Mouse (Mus musculus) lung, embryonic 15.5 days (tissue): Measurements from ENCODE around the gene Espn. TPM values are rescaled to one million over a fixed set of nuclear protein-coding genes. Genes with fewer than 3 reads are reported as not detected.

Source experiments
- ATAC-seq: fragments of 200-750 bp; cut with Nextera tagmentation; 2 replicates; pipeline ENCODE4 v1.8.0; 2017; ENCODE audit warnings: moderate number of reproducible peaks, borderline replicate concordance; ENCODE audit not compliant: low FRiP score, low TSS enrichment; ENCODE audit errors: extremely low read depth
- H3K27ac ChIP-seq: fragments of 300-500 bp; sonication (generic); 2 replicates; pipeline ENCODE4 v1.5.1; 2015; ENCODE audit warnings: moderate library complexity, mild to moderate bottlenecking, inconsistent platforms
- H3K27me3 ChIP-seq: fragments of 300-500 bp; sonication (generic); 2 replicates; pipeline ENCODE4 v1.6.1; 2015; ENCODE audit warnings: inconsistent platforms
- H3K36me3 ChIP-seq: fragments of 300-500 bp; sonication (generic); 2 replicates; pipeline ENCODE4 v1.6.1; 2015; ENCODE audit warnings: inconsistent platforms
- H3K4me1 ChIP-seq: fragments of 300-500 bp; sonication (generic); 2 replicates; pipeline ENCODE4 v1.6.1; 2015; ENCODE audit warnings: inconsistent platforms
- H3K4me2 ChIP-seq: fragments of 300-500 bp; sonication (generic); 2 replicates; pipeline ENCODE4 v1.6.1; 2015; ENCODE audit warnings: inconsistent platforms, mild to moderate bottlenecking, moderate library complexity
- H3K4me3 ChIP-seq: fragments of 300-500 bp; sonication (generic); 2 replicates; pipeline ENCODE4 v1.5.1; 2015; ENCODE audit warnings: mild to moderate bottlenecking, inconsistent platforms
- H3K9ac ChIP-seq: fragments of 300-500 bp; sonication (generic); 2 replicates; pipeline ENCODE4 v1.6.1; 2015; ENCODE audit warnings: inconsistent platforms
- H3K9me3 ChIP-seq: fragments of 300-500 bp; sonication (generic); 2 replicates; pipeline ENCODE4 v1.6.1; 2016; ENCODE audit warnings: inconsistent platforms
- WGBS: fragments of 180-500 bp; shearing (Covaris S2); methylation state at CpG from one replicate; pipeline ENCODE4 v1.1.7; 2015; 5-methylcytosine and 5-hydroxymethylcytosine counted together
- polyA plus RNA-seq: library from polyadenylated mRNA; unstranded; fragments of >200 nt; fragmentation: Nextera tagmentation; extraction: Ambion mirVana; gene quantifications from 2 replicates; pipeline ENCODE4 v1.2.1, GENCODE M21; 2015

Espn gene
- polyA plus RNA-seq, 1 experiment from 2014 or later, result 11.4 TPM

DNA sequence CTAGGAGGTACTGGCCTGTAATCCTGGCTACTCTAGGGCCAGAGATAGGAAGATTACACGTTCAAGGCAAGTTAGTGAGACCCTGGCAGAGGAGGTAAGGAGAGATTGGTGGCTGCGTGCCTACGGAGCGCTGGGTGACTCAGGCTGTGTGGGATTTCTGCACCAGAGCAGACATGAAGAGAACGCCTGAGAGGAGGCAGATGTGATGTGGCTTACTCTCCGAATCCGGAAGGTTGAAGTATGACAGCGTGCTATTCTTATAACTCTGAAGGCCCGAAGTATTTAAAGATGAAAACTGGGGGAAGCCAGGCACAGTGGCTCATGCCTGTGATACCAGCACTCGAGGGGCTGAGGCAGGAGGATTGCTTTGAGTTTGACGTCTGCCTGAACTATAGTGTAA is 51.6 kb downstream of the Espn start:
- Histone ChIP-seq H3K9ac (no peak overlapping the region), H3K9me3 (no peaks in the 10 kb centered on the region), H3K27ac (peak overlapping the region; percentile 46), H3K4me1 (peaks cover 46% of the 10 kb centered on the region), H3K36me3 (peaks cover 30% of the 10 kb centered on the region), H3K4me3 (no peak overlapping the region), H3K27me3 (no peaks in the 10 kb centered on the region), H3K4me2 (peak overlapping the region; percentile 9; the same call in 1 of the 2 replicates)
- WGBS, result 70% methylated on average over 11 of the region's 11 CpGs
- no peak for ATAC-seq

- Histone ChIP-seq H3K4me3 (peak overlapping the region; percentile 35), H3K27me3 (no peaks in the 10 kb centered on the region), H3K9me3 (no peaks in the 10 kb centered on the region), H3K4me1 (peaks cover 47% of the 10 kb centered on the region), H3K36me3 (peaks cover 11% of the 10 kb centered on the region), H3K27ac (peak overlapping the region; percentile 65), H3K4me2 (peak overlapping the region; percentile 44), H3K9ac (peak overlapping the region; percentile 7; the same call in 1 of the 2 replicates)
- WGBS, result 30% methylated on average over 11 of the region's 11 CpGs
- peak; percentile 27; the same call in 1 of the 2 replicates for ATAC-seq
These were observed 54.0 kb downstream of the Espn start for GRCm38 (mm10) chr4:152097911-152098799.

DNA sequence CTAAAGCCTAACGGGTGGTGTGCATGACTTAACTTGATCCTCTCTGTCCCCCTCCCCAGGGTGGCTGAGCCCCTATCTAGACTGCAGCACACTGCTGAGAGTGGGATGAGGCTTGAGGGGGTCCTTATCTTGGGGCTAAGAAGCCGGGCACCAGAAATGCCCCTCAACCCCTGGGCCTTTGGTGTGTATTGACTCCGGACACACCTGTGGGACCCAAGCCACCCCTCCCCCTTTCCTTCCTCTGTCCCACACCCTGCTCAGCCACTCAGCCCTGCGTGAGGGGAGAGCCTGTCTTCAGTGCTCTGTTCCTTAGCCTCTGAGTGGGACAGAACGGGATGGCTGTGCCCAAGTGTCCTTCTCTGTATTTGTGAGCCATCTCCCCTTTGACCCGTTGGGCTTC is 55.2 kb downstream of the Espn start:
- peak overlapping the region; percentile 65 for H3K27ac ChIP-seq
- H3K9me3 ChIP-seq, result no peaks in the 10 kb centered on the region
- peak; percentile 28 for ATAC-seq
- peak overlapping the region; percentile 17; the same call in 1 of the 2 replicates for H3K9ac ChIP-seq
- peak overlapping the region; percentile 44 for H3K4me2 ChIP-seq
- WGBS, result 45% methylated on average over 6 of the region's 6 CpGs
- no peaks in the 10 kb centered on the region for H3K27me3 ChIP-seq
- H3K36me3 ChIP-seq, result peaks cover under 1% of the 10 kb centered on the region; the same call in 1 of the 2 replicates
- peaks cover 42% of the 10 kb centered on the region for H3K4me1 ChIP-seq
- H3K4me3 ChIP-seq, result peak overlapping the region; percentile 35

GRCm38 (mm10) chr4:152095937-152096910 is 55.9 kb downstream of the Espn start:
- no peaks in the 10 kb centered on the region for H3K9me3 ChIP-seq
- H3K4me2 ChIP-seq, result peak overlapping the region; percentile 44
- peak overlapping the region; percentile 35 for H3K4me3 ChIP-seq
- no peaks in the 10 kb centered on the region for H3K36me3 ChIP-seq
- WGBS, result 33% methylated on average over 27 of the region's 27 CpGs
- peaks cover 36% of the 10 kb centered on the region for H3K4me1 ChIP-seq
- ATAC-seq, result peak; percentile 17; the same call in 1 of the 2 replicates
- H3K27ac ChIP-seq, result peak overlapping the region; percentile 65
- H3K27me3 ChIP-seq, result no peaks in the 10 kb centered on the region
- peak overlapping the region; percentile 17; the same call in 1 of the 2 replicates for H3K9ac ChIP-seq

DNA sequence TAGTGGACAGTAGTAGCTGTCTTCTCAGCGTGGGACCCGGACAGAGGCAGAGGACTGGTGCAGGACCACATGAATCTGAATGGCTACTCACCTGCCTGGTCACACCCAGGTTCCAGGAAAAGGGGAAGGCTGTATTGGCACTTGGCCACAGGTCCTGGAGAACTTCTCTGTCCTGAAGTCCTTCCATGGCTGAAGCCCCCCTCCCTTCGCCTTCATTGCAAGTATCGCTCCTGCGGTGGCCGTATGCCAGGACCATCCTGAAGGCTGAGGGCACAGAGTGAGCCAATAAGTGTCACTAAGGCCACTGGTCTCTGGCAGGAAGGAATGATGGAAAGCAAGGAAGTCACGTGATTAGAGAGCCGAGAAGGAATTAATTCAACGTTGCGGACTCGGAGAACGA is 57.9 kb downstream of the Espn start:
- no peak for ATAC-seq
- no peak overlapping the region for H3K9ac ChIP-seq
- no peak overlapping the region for H3K4me3 ChIP-seq
- H3K27ac ChIP-seq, result no peak overlapping the region
- H3K4me2 ChIP-seq, result no peak overlapping the region
- 79% methylated on average over 12 of the region's 12 CpGs for WGBS
- peaks cover 28% of the 10 kb centered on the region for H3K4me1 ChIP-seq
- H3K36me3 ChIP-seq, result no peaks in the 10 kb centered on the region
- no peaks in the 10 kb centered on the region for H3K9me3 ChIP-seq
- H3K27me3 ChIP-seq, result no peaks in the 10 kb centered on the region

GRCm38 (mm10) chr4:152092751-152093293 is 59.3 kb downstream of the Espn start:
- Histone ChIP-seq H3K9me3 (no peaks in the 10 kb centered on the region), H3K27ac (no peak overlapping the region), H3K27me3 (no peaks in the 10 kb centered on the region), H3K9ac (no peak overlapping the region), H3K36me3 (0 out of 2 replicates have a peak, but pooled peaks cover 4% of the 10 kb centered on the region), H3K4me1 (peaks cover 31% of the 10 kb centered on the region), H3K4me3 (no peak overlapping the region), H3K4me2 (no peak overlapping the region)
- WGBS, result 69% methylated on average over 8 of the region's 8 CpGs
- ATAC-seq, result no peak; the same call in 1 of the 2 replicates

GRCm38 (mm10) chr4:152090191-152090590 is 62.0 kb downstream of the Espn start:
- no peak overlapping the region for H3K27ac ChIP-seq
- H3K4me3 ChIP-seq, result no peak overlapping the region
- 0 out of 2 replicates have a peak, but pooled peaks cover 4% of the 10 kb centered on the region for H3K36me3 ChIP-seq
- no peaks in the 10 kb centered on the region for H3K9me3 ChIP-seq
- peaks cover 19% of the 10 kb centered on the region for H3K4me1 ChIP-seq
- no peak overlapping the region for H3K4me2 ChIP-seq
- no peaks in the 10 kb centered on the region for H3K27me3 ChIP-seq
- no peak for ATAC-seq
- 78% methylated on average over 9 of the region's 9 CpGs for WGBS
- no peak overlapping the region for H3K9ac ChIP-seq

DNA sequence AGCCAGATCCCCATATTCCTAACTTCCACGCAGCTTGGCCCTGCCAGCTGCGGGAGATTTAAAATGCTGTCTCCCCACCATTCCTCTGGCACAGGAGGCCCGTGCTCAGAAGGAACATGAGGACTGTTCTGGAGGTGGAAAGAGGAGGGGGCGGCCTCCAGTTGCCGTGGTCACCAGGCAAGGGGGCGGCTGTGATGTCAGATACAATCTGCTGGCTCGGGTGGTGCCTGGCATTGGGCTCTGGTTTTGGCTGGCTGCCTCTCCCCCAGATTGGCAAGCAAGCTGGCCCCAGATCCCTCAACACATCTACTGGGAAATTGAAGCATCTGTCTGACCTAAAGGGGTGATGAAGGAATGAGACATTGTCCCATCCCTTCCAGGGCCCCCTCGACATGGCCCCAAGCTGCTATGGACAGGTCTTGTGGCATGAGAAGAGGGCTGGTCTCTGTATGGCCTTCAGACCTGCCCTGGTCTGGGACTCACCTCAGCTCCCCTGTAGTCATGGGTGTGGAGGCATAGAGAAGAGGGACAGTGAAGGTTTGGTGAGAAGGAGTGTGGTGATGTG is 63.5 kb downstream of the Espn start:
- H3K4me2 ChIP-seq, result 0 out of 2 replicates have a peak overlapping the region, but pooled peaks have one; percentile 13
- H3K27ac ChIP-seq, result no peak overlapping the region
- no peak for ATAC-seq
- peaks cover 19% of the 10 kb centered on the region for H3K4me1 ChIP-seq
- H3K9ac ChIP-seq, result 0 out of 2 replicates have a peak overlapping the region, but pooled peaks have one; percentile 93
- 56% methylated on average over 8 of the region's 8 CpGs for WGBS
- H3K4me3 ChIP-seq, result no peak overlapping the region
- no peaks in the 10 kb centered on the region for H3K9me3 ChIP-seq
- H3K36me3 ChIP-seq, result 0 out of 2 replicates have a peak, but pooled peaks cover 4% of the 10 kb centered on the region
- no peaks in the 10 kb centered on the region for H3K27me3 ChIP-seq

DNA sequence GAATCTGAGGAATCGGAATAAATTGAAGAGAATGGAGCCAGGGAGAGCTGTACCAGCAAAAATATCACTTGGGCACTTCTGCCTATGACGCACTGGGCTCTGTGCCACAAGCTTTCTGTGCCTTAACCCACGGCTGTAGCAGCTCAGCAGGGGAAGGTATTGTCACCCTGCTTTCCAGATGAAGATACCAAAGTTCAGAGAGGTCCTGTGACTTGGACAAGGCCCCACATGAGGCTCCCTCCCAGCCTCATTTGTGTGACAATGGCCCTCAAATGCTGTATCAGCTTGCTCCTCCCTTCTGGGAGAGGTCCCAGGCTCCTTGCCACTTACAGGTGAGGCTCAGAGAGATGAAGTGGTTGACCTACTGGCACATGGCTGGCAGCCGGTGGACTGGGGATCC is 64.0 kb downstream of the Espn start:
- Histone ChIP-seq H3K4me1 (peaks cover 19% of the 10 kb centered on the region), H3K4me3 (peak overlapping the region; percentile 86; the same call in 1 of the 2 replicates), H3K9ac (peak overlapping the region; percentile 93; the same call in 1 of the 2 replicates), H3K9me3 (no peaks in the 10 kb centered on the region), H3K4me2 (peak overlapping the region; percentile 93), H3K27me3 (no peaks in the 10 kb centered on the region), H3K36me3 (0 out of 2 replicates have a peak, but pooled peaks cover 4% of the 10 kb centered on the region), H3K27ac (no peak overlapping the region)
- no peak for ATAC-seq
- 41% methylated on average over 4 of the region's 4 CpGs for WGBS

GRCm38 (mm10) chr4:152087211-152088081 is 64.7 kb downstream of the Espn start:
- Histone ChIP-seq H3K9me3 (no peaks in the 10 kb centered on the region), H3K27me3 (no peaks in the 10 kb centered on the region), H3K9ac (peak overlapping the region; percentile 93), H3K4me1 (peaks cover 19% of the 10 kb centered on the region), H3K36me3 (0 out of 2 replicates have a peak, but pooled peaks cover 4% of the 10 kb centered on the region), H3K4me2 (peak overlapping the region; percentile 93), H3K4me3 (peak overlapping the region; percentile 86), H3K27ac (peak overlapping the region; percentile 67)
- peak; percentile 12; the same call in 1 of the 2 replicates for ATAC-seq
- WGBS, result 6% methylated on average over 12 of the region's 12 CpGs
